Mouse (Mus musculus) retina, postnatal 1 day (tissue): ENCODE results near the gene Eif5a.
A peak's percentile ranks its signal among the peaks of the same experiment; 100 is the strongest.

Source experiments
- DNase-seq: peaks from one replicate; pipeline ENCODE4 v3.0.0-alpha.2; 2012

Eif5a gene

DNA sequence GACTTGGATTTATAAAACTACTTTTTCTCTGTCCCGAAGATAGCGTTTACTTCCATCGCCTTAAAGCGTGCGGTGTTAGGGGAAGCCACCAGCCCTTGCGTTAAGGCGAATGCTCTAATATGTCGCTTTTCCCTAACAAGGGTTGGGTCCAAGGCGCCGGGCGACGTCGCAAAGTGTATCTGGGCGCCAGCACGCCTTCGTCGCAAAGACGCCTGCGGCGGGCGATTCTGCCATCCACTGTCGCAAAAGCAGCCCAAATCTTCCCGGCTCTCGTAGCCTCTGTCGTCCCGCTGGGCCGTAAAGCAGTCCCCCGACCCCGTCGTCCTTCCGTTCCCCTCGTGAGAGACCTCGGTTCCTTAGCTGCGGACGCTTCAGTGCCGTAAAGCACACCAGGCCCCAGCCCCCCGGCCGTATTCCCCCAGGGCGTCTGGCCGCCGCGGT is 20.3 kb downstream of the Eif5a start:
- DNase-seq: peak; percentile 99

DNA sequence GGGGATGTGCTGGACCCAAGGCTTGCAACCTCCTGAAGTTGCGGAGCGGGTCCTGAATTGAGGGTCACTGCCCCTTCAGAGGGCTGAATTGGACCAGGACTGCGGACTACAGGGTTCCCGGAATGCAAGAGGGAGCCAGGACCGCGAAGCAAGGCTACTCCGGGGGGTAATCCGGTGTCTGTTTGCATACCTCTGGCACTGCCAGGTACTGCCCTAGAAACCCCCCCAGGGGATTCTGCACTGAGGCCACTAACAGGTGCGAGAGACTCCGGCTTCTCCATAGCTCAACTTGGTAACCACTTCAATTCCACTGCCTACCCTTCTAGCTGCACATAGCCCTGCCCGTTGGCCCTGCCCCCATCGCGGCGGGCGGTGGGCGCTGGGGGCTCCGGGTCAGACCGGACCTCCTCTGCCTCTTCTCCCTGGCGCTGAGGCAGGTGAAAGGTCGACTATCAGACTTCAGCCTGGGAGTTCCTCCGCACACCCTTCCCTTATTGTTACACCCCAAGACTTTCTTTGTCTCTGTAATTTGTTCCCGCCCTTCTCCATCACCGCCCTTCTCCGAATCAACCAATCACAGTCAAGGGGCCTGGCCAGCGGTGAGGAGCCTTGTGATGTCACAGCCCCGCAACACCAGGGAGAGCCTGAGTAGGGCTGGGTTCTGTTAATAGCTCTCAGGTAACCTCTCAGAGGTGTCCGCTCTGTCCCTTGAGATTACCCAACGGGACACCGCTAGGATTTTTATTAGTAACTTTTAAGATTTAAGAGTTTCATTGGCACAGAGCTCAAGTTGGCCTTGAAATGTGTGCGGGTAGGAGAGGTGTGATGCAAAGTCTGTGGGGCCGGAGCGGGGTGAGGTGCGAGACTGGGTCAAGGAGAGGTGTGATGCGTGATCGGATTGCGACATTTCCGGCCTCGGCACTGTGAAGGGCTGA is 21.0 kb downstream of the Eif5a start, which contains the start of the genes 2810408A11Rik and Neurl4:
2810408A11Rik (minus strand) TSS at position 517 of the 935 bp plus-strand sequence.
Neurl4 (plus strand) TSS at position 602 of the 935 bp plus-strand sequence.
- DNase-seq: peak; percentile 97

DNA sequence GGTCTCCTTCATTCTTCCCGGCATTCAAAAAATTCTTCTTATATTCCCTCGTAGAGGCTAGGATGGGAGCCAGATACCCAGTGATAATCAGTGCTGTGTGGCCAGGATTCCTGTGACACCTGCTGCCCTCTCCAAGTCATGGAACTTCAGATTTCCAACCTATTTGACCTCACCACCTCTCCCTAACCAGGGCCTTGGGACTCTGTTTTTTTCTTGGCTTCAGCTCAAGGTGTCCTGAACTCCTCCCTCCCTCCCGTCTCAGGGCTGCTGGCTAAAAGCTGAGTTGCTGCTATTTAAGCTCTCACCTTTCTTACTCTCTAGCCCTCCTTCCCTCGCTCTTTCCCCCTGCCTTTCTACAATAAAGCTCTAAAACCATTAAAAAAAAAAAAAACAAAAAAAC is 21.9 kb downstream of the Eif5a start:
- no peak for DNase-seq

DNA sequence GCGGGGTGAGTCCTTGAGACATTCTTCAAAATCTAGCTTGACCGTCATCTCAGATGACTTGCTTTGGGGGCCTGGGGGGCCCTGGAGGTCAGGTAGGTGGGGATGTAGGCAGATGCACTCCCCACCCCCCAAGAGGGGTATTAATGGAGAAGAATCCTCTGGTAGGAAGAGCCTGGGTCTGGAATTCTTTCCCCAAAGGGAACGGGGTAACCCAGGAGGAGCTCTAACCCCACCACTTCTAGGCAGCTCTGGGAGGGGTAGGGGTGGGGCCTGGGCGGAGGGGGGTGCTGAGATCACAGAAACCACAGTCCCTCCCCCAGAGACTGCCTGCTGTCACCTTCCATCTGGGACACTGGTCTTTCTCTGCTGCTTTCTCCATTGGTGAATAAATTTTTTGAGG is 26.5 kb downstream of the Eif5a start, which contains the start of gene Acap1:
Acap1 (minus strand) TSS at position 249 of the 400 bp plus-strand sequence.
- DNase-seq: no peak

DNA sequence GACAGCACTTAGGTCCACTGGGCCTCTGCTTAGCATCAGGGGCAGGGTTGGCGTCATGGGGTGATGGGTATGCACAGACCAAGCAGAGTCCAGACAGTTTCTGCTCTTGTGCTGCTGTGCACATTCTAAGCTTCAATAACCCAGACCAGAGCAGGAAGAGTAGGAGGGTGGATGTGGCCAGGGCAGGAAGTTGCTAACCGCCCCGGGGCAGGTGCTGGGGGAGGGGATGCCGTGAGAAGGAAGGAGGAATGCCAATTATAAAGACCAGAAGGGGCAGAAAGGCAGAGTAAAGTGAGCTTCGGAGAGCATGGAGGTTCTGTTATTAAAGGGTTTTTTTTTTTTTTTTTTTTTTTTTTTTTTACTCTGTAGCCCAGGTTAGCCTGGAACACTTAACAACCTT is 27.1 kb downstream of the Eif5a start:
- DNase-seq: no peak

DNA sequence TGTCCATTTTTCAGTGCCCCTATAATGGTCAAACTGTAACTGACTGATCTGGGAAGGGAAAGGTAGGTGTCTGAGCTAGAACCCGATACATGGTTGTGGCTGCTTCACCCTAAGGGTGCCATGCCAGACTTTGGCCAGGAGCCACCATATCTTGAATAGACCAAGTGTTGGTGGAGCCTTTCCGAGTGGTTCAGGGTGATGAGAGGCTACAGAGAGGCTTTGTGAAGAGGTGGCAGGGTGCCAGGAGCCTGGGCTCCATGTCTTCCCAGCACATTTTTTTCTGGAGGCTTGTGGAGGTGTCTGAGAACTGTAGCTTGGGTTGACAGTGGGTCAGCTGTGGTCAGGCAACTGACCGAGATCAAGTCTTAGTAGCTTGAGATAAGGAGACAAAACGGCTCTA is 30.3 kb downstream of the Eif5a start:
- DNase-seq: peak; percentile 48

DNA sequence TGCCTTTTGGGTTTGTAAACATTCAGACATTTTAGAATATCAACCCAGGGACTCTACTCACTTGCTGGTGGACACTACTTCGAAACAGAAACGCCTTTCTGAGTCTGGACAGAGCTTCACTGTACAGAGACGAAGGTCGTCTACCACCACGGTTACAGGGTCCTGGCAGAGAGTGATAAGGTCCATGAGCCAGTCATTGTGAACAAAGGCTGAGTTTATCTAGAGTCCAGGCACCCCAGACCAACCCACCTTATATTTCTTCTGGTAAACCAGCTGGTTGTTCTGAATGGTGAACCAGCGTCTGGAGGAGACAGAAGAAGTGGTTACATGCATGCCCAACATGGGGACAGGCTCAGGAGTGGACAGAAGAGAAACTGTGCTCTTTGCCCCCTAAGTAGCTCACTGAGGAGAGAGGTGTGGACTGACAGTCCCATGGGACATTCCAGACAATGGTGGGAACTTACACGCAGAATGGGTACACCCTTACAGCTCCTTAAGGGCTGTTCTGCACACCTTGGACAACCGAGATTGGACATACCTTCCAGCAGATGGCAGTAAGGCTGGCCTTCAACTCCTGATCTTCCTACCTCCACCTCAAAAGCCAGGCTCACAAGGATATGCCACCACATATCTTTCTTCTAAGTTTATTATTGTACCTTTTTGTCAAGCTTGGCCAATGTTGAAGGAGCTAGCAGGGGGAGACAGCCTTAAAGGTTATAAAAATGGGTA is 34.7 kb downstream of the Eif5a start:
- no peak for DNase-seq

DNA sequence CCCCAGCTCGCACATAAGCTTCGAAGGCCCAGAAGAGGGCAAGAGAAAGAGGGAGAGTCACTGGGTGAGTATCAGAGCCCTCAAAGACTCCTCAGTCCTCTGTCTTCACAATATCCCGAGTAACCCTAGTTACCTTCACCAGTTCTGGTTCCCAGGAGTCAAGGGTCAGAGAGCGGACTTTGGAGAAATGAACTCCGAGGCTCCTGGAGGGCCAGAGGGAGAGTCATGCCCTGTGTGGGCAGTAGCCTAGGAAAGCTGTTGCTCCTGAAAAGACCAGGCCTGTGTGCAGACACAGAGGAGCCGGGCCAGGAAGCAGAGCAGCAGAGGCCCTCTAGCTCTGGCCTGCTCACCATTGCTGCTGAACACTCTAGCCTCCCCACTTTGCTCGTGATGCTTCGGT is 37.1 kb downstream of the Eif5a start:
- no peak for DNase-seq

DNA sequence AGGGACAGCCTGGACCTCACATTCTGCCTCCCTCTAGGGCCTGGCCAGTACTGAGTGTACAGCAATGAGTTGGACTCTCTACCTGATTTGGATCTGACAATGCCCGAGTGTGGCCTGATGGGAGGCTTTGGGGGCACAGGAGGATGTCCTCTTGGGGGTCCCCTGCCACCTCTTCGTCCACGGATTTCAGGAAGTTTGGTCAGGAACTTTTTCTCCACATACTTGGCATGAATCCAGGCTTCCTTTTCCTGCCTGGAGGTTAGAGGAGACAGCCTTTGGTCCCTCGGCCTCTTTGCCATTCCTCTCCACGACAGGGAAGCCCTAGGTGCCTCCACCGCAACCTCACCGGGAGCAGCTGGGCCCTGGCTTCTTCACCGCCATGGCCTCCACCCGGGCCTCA is 37.5 kb downstream of the Eif5a start:
- no peak for DNase-seq

DNA sequence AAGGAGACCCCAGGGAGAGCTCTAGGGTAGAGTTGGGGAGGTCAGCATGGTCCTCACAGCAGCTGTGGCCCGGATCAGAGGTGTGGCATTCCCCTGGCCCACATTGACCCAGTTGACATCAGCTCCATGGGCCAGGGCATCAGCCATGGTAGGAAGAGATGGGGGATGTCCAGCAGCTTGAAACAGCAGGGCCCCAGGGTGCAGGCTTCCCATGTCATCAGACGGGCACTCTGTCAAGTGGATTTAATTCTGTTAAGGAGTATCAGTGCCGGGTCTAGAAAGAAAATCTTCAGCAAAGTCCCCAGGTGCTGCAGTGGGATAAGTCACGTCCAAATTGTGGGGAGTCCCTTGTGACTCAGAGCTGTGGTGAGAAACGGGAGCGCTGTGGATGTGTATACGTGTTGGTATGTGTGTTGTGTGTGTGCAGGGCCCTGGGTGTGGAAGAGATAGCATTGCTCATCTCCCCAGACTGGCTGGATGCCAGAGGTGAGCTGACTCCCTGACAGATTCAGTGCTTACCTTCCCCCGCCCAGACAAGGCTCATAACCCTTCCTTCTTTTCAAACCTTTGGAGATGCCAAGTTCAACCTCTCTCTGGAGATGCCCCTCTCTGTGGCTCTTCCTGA is 38.1 kb downstream of the Eif5a start:
- DNase-seq: no peak

DNA sequence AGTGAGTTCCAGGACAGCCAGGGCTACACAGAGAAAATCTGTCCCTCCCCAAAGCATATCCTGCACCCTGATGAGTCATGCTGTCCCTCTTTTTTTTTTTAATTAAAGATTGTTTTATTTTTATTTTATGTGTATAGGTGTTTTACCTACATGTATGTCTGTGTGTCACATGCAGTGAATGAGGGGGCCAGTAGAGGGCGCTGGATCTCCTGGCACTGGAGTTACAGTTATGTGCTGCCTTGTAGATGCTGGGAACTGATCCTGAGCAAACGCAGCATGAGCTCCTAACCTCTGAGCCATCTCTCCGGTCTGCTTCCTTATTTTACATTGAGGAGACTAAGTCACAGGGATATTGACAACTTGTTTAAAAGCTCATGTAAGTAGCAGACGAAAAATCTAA is 38.7 kb downstream of the Eif5a start:
- DNase-seq: peak; percentile 47

DNA sequence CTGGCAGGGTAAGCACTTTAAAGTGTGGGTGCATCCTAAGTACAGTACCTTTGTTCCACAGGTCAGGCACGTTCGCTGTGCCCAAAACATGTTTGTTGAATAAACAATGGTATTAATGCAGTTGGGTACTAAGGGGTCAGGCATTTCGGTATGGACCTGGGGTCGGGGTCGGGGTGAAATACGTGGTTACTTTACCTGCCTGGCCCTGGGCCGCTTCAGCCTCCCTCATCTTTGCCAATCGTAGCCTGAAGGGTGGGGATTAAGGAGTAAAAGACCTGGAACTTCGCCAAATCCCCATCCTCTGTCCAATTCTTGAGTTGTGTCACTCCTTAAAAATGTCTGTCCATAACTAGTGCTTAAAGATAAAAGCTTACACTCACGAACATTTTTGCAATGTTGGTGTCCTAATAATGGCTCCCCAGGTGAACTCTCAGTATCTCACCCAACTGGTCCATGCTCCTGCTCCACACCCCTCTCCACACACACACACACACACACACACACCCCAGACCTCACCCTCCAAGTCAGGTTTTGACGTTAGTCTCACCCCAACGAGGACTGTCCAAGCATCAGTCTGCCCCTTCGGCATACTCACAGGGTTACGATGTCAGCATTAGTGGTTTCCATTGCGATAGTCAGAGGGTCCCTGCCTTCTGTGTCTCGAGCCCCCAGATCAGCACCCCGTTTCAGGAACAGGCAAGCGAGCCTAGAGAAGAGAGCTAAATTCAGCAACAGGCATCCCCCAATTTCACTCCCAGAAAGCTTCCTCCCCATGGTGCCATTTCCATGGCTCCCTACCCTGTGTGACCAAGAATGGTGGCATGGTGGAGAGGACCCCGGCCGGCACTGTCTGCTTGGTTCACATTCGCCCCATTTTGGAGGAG is 39.7 kb downstream of the Eif5a start:
- no peak for DNase-seq

DNA sequence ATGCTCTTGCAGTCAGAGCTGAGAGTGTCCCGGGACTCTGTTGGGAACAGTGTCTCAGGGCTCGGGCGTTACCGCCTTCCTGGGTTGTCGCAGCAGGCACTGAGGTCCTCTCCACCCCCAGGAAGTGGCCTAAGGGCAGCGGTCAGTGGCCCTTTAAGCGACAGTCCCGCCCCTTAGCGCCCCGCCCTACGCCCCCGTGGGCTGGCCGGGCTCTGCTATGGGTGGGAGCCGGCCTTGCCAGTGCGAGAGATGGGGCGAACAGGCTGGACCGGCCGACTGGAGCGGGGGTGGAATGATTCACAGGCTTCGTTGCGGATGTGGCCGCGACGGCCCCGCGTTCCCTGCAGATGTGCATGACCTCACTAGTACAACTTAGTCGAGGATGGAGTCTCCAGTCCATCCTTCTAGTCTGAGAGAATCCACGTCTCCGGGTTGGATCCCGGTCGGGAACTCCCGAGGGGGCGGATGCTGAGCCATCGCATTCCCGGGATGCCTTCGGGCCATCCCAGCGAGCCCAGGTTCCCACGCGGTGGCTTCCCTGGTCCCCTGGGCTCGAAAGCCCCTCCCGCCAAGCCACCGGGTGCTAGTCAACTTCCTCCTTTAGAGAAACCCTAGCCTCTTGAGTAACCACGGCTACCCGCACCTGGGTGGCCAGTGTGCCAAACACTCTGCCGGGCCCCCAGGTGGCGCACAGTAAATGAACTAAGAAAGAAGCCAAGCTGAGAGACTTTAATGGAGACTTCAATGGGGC is 40.7 kb downstream of the Eif5a start, which contains the start of gene Kctd11:
Kctd11 (minus strand) TSS at position 554 of the 751 bp plus-strand sequence.
- DNase-seq: peak; percentile 88

DNA sequence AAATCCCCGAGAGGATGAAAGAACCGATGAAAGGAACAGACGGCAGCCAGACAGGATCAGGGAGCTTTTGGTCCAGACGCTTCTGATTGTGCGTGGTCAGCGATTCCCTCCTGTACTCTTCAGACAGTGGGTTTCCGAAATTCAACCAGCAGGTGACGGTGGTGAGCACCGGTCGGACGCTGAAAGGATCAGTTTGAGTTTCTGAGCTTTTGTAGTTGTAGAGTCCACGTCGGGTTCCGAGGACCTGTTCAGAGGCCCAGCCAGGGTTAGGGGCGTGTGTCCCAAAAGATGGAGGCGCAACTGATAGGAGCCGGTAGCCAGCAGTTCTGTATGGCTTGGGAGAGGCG is 41.3 kb downstream of the Eif5a start:
- peak; percentile 73 for DNase-seq

DNA sequence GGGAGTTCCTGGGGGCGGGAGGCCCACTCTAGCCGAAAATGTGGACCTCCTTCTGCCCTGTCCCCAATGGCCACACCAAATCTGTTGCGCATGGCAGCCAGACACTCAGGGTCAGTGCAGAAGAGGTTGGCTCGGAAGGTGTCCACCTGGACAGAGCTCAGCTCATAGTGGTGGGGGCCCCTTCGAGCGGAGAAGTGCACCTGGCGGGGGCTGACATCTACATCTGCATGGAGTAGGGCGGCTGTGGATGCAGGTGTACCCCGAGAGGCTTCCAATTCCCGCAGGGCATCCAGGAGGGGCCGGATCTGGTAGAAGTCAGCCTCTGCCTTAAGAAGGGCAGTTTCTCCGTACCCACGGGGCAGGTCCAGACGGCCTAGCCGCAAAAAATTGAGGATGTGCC is 42.0 kb downstream of the Eif5a start:
- DNase-seq: no peak

DNA sequence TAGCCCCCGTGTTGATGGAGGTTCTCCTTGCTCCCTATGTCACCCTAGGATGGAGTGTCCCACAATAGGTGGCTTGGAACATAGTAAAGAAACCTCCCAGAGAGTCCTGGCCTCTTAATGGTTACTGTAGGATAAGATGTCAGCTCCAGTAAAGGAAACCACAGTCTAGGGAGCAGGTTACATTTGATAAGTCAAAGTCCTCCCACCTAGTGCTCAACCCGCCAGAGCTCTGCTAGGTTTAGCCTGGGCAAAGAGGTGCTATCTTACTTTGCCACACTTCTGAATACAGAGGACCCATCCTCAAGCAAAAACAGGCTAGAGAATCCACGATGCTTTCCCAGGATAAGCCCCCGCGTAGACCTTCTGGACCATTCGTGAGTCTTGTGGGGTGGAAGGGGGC is 42.8 kb downstream of the Eif5a start:
- no peak for DNase-seq

DNA sequence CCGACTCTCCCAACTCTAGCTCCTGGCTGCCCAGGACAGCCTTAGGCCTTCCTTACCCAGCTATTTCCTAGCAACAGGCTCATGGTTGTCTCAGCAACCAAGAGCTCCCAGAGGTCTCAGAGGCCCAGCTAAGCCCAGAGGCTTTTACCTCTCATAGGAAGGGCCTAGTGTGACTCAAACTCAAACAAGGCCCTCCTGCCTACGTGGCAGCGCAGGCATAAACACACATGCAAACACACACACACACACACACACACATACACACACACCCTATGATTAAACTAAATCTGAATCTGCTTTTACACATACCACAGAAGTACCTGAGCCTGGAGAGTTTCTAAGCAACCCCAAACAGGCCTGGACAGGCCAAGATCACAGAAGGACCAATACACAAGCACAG is 43.4 kb downstream of the Eif5a start:
- DNase-seq: no peak

DNA sequence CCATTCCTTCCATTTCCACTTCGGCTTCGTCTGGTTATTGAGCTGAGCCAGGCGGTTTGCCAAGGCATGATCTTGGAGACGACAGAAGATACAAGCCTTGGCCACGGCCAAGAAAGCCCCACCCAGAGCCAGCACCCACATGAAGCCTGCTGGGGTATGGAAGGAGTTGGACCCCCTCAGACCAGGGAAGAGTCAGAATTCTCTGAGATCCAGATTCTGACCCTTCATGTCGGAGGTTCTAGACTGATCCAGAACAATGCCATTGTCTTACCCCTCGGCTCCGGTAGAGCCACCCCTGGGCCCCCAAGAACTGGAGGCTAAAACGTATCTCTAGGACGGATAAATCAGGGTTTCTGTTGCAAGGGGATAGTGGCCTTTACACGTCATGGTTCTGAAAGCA is 43.9 kb downstream of the Eif5a start, which contains the start of gene Tmem95:
Tmem95 (minus strand) TSS at position 141 of the 400 bp plus-strand sequence.
- no peak for DNase-seq

DNA sequence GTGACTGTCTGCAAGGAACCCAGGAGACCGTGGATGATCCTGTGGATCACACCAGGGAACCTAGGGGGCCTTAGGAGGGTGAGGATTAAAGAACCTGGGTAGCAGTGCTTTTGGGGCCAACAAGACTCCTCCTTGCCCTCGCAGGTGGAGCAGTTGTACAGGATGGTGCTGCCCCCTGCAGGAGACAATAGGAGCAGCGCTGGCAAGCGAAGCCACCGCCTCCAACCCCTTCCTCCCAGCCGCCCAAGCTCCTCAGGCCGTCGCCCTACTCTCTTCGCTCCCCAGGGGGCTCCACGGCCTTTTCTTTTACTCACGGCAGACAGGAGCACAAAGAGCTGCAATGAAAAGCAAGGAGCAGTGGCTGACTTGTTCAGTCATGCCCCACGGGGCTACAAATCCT is 44.9 kb downstream of the Eif5a start:
- DNase-seq: peak; percentile 91

DNA sequence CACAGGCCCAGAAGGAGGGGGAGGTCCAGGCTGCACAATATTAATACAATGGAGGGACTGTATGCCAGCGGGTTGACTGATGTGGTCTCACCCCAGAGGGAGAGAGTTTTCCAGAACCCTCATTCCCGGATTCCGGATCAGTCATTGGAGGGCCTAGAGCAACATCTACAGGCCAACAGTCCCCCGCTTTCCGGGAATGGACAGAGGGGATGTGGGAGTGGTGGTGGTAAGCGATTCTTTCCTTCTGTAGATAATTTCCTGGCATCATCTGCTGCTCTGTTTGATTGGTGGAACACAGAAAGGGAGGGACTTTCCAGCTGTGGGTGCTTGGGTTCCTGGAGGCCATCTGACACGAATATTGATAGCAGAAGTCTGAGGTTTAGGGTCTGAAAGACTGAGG is 45.6 kb downstream of the Eif5a start:
- DNase-seq: no peak

DNA sequence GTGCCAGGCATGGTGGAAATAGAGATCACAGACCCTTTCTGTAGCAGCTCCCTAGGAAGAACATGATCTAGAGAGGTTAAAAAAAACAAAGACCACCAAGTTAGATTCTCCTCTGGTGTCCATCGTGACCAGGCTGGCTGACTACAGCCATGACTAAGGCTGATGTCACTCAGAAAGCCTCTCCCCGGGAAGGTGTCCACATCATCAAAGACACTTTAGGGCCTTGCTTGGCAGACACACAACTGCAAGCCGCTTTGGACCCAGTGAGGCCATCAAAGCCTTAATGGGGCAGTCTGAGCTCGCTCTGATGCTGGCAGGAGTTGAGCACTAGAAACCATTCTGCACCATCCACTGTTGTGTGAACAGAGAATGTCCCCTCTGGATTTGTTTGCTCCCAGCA is 49.3 kb downstream of the Eif5a start:
- DNase-seq: no peak
